In the genomic region with DNA sequence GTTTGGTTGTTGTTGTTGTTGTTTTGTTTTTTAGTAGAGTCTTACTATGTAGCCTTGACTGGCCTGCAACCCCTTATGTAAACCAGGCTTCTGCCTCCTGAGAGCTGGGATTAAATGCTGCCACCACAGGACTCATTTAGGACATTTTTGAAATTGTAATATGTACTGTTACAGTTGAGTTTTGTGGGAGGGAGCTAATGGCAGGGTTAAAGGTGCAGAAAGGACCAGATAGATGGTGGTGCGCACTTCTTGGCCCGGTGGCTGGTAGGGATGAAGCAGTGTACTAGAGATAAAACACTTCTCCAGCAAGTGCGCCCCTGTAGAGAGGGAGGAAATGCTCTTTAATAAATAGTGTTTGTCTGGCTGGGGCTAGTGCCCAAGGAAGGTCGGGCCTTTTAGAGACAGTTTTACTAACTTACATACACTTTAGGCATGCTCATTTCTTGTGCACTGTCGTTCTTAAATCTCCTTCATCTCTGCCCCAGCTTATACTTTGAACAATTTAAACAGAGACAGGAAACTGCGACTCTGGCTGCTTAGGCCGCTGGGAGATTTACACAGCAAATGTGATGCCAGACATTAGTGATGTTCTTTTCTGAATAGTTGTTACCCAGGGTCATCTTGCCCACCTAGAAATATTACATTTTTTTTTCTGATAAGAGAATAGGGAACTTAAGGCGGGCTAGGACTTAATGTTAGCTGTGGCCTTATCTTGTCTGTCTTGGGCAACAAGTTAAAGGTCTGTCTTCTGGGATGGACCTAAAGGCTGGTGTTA, we compare ENCODE assay signal across 1 mouse cellular context.
TF ChIP-seq lines count a peak whose summit lies in the region.

No protein-coding gene starts in this region.

TF ChIP-seq in MEL, 35 proteins besides CTCF, POLR2A, EP300 and RAD21:
- TF ChIP-seq GATA1 (IDR thresholded peaks at IDR 0.05; ENCODE audit: low read depth, low read length) = peak; percentile 56
- TF ChIP-seq ZNF384 (IDR thresholded peaks at IDR 0.05; ENCODE audit: low read depth, low read length) = peak; percentile 77
- peak; percentile 69 for TF ChIP-seq CHD1 (IDR thresholded peaks at IDR 0.05; ENCODE audit: low read depth, low read length)
- TF ChIP-seq MXI1 (IDR thresholded peaks at IDR 0.05; ENCODE audit: low read depth, low read length) = peak; percentile 72
- TF ChIP-seq ELF1 (IDR thresholded peaks at IDR 0.05; ENCODE audit: low read depth, low read length) = 0 out of 2 replicates have a peak, but pooled peaks have one; percentile 29
- TF ChIP-seq POLR2AphosphoS2 (IDR thresholded peaks at IDR 0.05; ENCODE audit: low read length) = no peak
- TF ChIP-seq MYC (IDR thresholded peaks at IDR 0.05; ENCODE audit: low read depth, low read length) = peak; percentile 65; the same call in 1 of the 2 replicates
- TF ChIP-seq KAT2A (conservative IDR thresholded peaks at IDR 0.05; ENCODE audit: low read depth, low read length) = peak; percentile 38; the same call in 1 of the 2 replicates
- TF ChIP-seq POLR2AphosphoS5 (IDR thresholded peaks at IDR 0.05; ENCODE audit: borderline replicate concordance, low read depth, low read length) = no peak
- TF ChIP-seq HCFC1 (IDR thresholded peaks at IDR 0.05; ENCODE audit: low read depth, low read length) = 0 out of 2 replicates have a peak, but pooled peaks have one; percentile 16
- TF ChIP-seq NELFE (IDR thresholded peaks at IDR 0.05; ENCODE audit: low read depth, low read length) = peak; percentile 47; the same call in 1 of the 2 replicates
- TF ChIP-seq MAX (IDR thresholded peaks at IDR 0.05; ENCODE audit: low read length) = 0 out of 2 replicates have a peak, but pooled peaks have one; percentile 53
- TF ChIP-seq E2F4 (IDR thresholded peaks at IDR 0.05; ENCODE audit: borderline replicate concordance, low read depth, low read length) = no peak
- TF ChIP-seq TCF12 (IDR thresholded peaks at IDR 0.05; ENCODE audit: low read depth, low read length) = 0 out of 2 replicates have a peak, but pooled peaks have one; percentile 35
- peak; percentile 58; the same call in 1 of the 2 replicates for TF ChIP-seq MAZ (IDR thresholded peaks at IDR 0.05; ENCODE audit: low read depth, low read length)
- no peak for TF ChIP-seq MEF2A (IDR thresholded peaks at IDR 0.05; ENCODE audit: extremely low read depth, insufficient replicate concordance, low read depth, low read length, poor library complexity, severe bottlenecking)
